Mouse (Mus musculus): Measurements from ENCODE around the gene Spred2. TPM values are rescaled to one million over a fixed set of nuclear protein-coding genes. Genes with fewer than 3 reads are reported as not detected.
A peak's percentile ranks its signal among the peaks of the same experiment; 100 is the strongest.

The Spred2 gene
- total RNA-seq, 2 experiments from 2014 or later, result 84.3 to 85.1 TPM

- intact Hi-C loops (cut with DNase I), result no loop called here
- no peak for DNase-seq (ENCODE audit: low spot score in 2 of 2)
Observed at GRCm38 (mm10) chr11:19971954-19972750, 48.0 kb downstream of the Spred2 start.

- intact Hi-C loops (cut with DNase I), result no loop called here
- no peak for DNase-seq (ENCODE audit: low spot score in 2 of 2)
Observed at GRCm38 (mm10) chr11:19973032-19973790, 49.0 kb downstream of the Spred2 start.

- intact Hi-C loops (cut with DNase I), result no loop called here
- DNase-seq (ENCODE audit: low spot score in 2 of 2), result no peak
Observed at GRCm38 (mm10) chr11:19976032-19976431, 51.9 kb downstream of the Spred2 start.

- intact Hi-C loops (cut with DNase I), result no loop called here
- DNase-seq (ENCODE audit: low spot score in 2 of 2), result peak in 1 of 2 experiments; percentile 39
Observed at GRCm38 (mm10) chr11:19977687-19978086, 53.5 kb downstream of the Spred2 start.

- peak; percentile 39 to 61 for DNase-seq (ENCODE audit: low spot score in 2 of 2)
- intact Hi-C loops (cut with DNase I), result no loop called here
Observed at GRCm38 (mm10) chr11:19979338-19979737, 55.2 kb downstream of the Spred2 start.

GRCm38 (mm10) chr11:19982113-19982512, 57.9 kb downstream of the Spred2 start:
- intact Hi-C loops (cut with DNase I), result loop anchor here (5.0 kb wide), 1 partner anchor 55 kb away; no protein-coding TSS in a partner anchor
- no peak for DNase-seq (ENCODE audit: low spot score in 2 of 2)

GRCm38 (mm10) chr11:19982779-19983178, 58.6 kb downstream of the Spred2 start:
- no peak for DNase-seq (ENCODE audit: low spot score in 2 of 2)
- intact Hi-C loops (cut with DNase I), result loop anchor here (5.0 kb wide), 1 partner anchor 55 kb away; no protein-coding TSS in a partner anchor

- intact Hi-C loops (cut with DNase I), result loop anchor here (5.0 kb wide), 1 partner anchor 56 kb away; no protein-coding TSS in a partner anchor
- peak; percentile 33 to 36 for DNase-seq (ENCODE audit: low spot score in 2 of 2)
Observed at GRCm38 (mm10) chr11:19983298-19983697, 59.1 kb downstream of the Spred2 start.

- no peak for DNase-seq (ENCODE audit: low spot score in 2 of 2)
- intact Hi-C loops (cut with DNase I), result loop anchor here (5.0 kb wide), 1 partner anchor 57 kb away; no protein-coding TSS in a partner anchor
Observed at GRCm38 (mm10) chr11:19984029-19984428, 59.9 kb downstream of the Spred2 start.

- no peak for DNase-seq (ENCODE audit: low spot score in 2 of 2)
- intact Hi-C loops (cut with DNase I), result no loop called here
Observed at GRCm38 (mm10) chr11:19985283-19985854, 61.2 kb downstream of the Spred2 start.

GRCm38 (mm10) chr11:19986443-19986861, 62.3 kb downstream of the Spred2 start:
- intact Hi-C loops (cut with DNase I), result no loop called here
- DNase-seq (ENCODE audit: low spot score in 2 of 2), result no peak

- DNase-seq (ENCODE audit: low spot score in 2 of 2), result no peak
- intact Hi-C loops (cut with DNase I), result no loop called here
Observed at GRCm38 (mm10) chr11:19986871-19987755, 62.9 kb downstream of the Spred2 start.

- intact Hi-C loops (cut with DNase I), result no loop called here
Observed at GRCm38 (mm10) chr11:19987756-19988091, 63.5 kb downstream of the Spred2 start.

GRCm38 (mm10) chr11:19988224-19988623, 64.0 kb downstream of the Spred2 start:
- intact Hi-C loops (cut with DNase I), result no loop called here

More at GRCm38 (mm10) chr11:19987756-19988091, 63.5 kb downstream of the Spred2 start:
- no peak for DNase-seq (ENCODE audit: low spot score in 2 of 2)

GRCm38 (mm10) chr11:19988631-19989030, 64.5 kb downstream of the Spred2 start:
- DNase-seq (ENCODE audit: low spot score in 2 of 2), result no peak
- intact Hi-C loops (cut with DNase I), result no loop called here

More at GRCm38 (mm10) chr11:19988224-19988623, 64.0 kb downstream of the Spred2 start:
- no peak for DNase-seq (ENCODE audit: low spot score in 2 of 2)

- no peak for DNase-seq (ENCODE audit: low spot score in 2 of 2)
- intact Hi-C loops (cut with DNase I), result no loop called here
Observed at GRCm38 (mm10) chr11:19989141-19989910, 65.2 kb downstream of the Spred2 start.

- intact Hi-C loops (cut with DNase I), result no loop called here
- DNase-seq (ENCODE audit: low spot score in 2 of 2), result no peak
Observed at GRCm38 (mm10) chr11:19990731-19991130, 66.6 kb downstream of the Spred2 start.

GRCm38 (mm10) chr11:19991303-19991976, 67.3 kb downstream of the Spred2 start:
- intact Hi-C loops (cut with DNase I), result no loop called here
- no peak for DNase-seq (ENCODE audit: low spot score in 2 of 2)
